Mouse (Mus musculus) embryonic facial prominence, embryonic 15.5 days (tissue): ENCODE measurements around the gene 9030025P20Rik. TPM values are rescaled to one million over a fixed set of nuclear protein-coding genes. Genes with fewer than 3 reads are reported as not detected.
A peak's percentile ranks its signal among the peaks of the same experiment; 100 is the strongest.
"Not testable (repeated sequence)": the region's sequence is repeated elsewhere in the genome, so short reads cannot be mapped to it uniquely, and the experiment has no call there.

Experiments used
- ATAC-seq: fragments of 200-750 bp; cut with Nextera tagmentation; 2 replicates; pipeline ENCODE4 v1.8.0; 2017; ENCODE audit warnings: low read depth, moderate TSS enrichment; ENCODE audit not compliant: insufficient number of reproducible peaks, low FRiP score, low TSS enrichment
- H3K27ac ChIP-seq: fragments of 300-500 bp; sonication (generic); replicated peaks from 2 replicates; pipeline ENCODE4 v1.5.1; 2015; ENCODE audit warnings: mild to moderate bottlenecking, inconsistent platforms
- H3K27me3 ChIP-seq: fragments of 300-500 bp; sonication (generic); 2 replicates; pipeline ENCODE4 v1.6.1; 2015; ENCODE audit warnings: inconsistent platforms
- H3K36me3 ChIP-seq: fragments of 300-500 bp; sonication (generic); 2 replicates; pipeline ENCODE4 v1.6.1; 2015; ENCODE audit warnings: mild to moderate bottlenecking, inconsistent platforms
- H3K4me1 ChIP-seq: fragments of 300-500 bp; sonication (generic); 2 replicates; pipeline ENCODE4 v1.6.1; 2015; ENCODE audit warnings: inconsistent platforms
- H3K4me2 ChIP-seq: fragments of 300-500 bp; sonication (generic); replicated peaks from 2 replicates; pipeline ENCODE4 v1.6.1; 2015; ENCODE audit warnings: mild to moderate bottlenecking, inconsistent platforms
- H3K4me3 ChIP-seq: fragments of 300-500 bp; sonication (generic); replicated peaks from 2 replicates; pipeline ENCODE4 v1.5.1; 2015; ENCODE audit warnings: mild to moderate bottlenecking, inconsistent platforms
- H3K9ac ChIP-seq: fragments of 300-500 bp; sonication (generic); 2 replicates; pipeline ENCODE4 v1.6.1; 2015; ENCODE audit warnings: inconsistent platforms
- H3K9me3 ChIP-seq: fragments of 300-500 bp; sonication (generic); replicated peaks from 2 replicates; pipeline ENCODE4 v1.6.1; 2016; ENCODE audit warnings: inconsistent platforms
- WGBS: fragments of 180-500 bp; shearing (Covaris S2); methylation state at CpG from one replicate; pipeline ENCODE4 v1.1.7; 2015; 5-methylcytosine and 5-hydroxymethylcytosine counted together
- polyA plus RNA-seq: library from polyadenylated mRNA; unstranded; fragments of >200 nt; fragmentation: Nextera tagmentation; extraction: Ambion mirVana; gene quantifications from 2 replicates; pipeline ENCODE4 v1.2.1, GENCODE M21; 2015

9030025P20Rik gene
- polyA plus RNA-seq = 7.7 and 9.0 TPM in 2 replicates

DNA sequence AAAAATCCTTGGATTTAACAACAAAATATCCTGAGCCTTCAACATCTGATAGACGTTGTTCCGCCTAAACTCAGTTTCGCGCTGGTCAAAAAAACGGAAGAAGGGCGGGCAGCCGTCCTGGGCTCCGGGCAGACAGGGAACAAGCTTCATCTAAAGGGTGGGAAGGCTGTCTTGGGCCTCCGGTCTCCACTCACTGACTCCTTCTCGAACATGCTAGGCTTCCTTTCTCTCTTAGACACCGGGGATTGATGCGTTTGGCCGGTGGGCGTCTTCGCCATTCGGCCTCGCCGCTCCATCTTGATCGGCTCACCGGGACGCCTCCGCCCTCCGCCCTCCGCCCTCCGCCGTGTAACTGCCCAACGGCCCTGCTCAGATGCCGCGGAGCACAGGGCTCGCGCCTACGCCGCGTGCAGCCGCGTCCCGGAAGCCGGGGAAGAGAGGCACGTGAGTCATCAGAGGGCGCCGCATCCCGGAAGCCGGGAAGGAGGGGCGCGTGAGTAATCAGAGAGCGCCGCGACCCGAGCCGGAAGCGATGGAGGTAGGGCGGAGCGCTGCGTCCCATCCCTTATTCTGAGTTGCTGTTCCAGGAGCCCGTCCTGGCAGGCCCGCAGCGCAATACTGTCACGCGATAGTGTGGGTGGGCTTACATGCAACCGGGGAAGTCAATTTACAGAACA lies at the start of gene 9030025P20Rik, which contains the start of gene Gm3417:
9030025P20Rik (plus strand) TSS at position 107 of the 677 bp plus-strand sequence.
Gm3417 (minus strand) TSS at position 429 of the 677 bp plus-strand sequence.
- H3K36me3 ChIP-seq, H3K9ac ChIP-seq, H3K27me3 ChIP-seq, H3K4me1 ChIP-seq, H3K4me2 ChIP-seq, H3K27ac ChIP-seq, H3K9me3 ChIP-seq, H3K4me3 ChIP-seq: not testable (repeated sequence)
- no CpG with 5 or more reads among the region's 60 CpGs for WGBS
- ATAC-seq = peak; percentile 97

GRCm38 (mm10) chr17:14928631-14929030 lies 49.6 kb upstream of the 9030025P20Rik start:
- H3K4me1 ChIP-seq = no peaks in the 10 kb centered on the region
- 50% methylated on average over 5 of the region's 5 CpGs for WGBS
- no peak overlapping the region for H3K9ac ChIP-seq
- H3K4me2 ChIP-seq = no peak overlapping the region
- no peaks in the 10 kb centered on the region for H3K36me3 ChIP-seq
- no peaks in the 10 kb centered on the region for H3K27me3 ChIP-seq
- no peak overlapping the region for H3K27ac ChIP-seq
- H3K9me3 ChIP-seq = no peaks in the 10 kb centered on the region
- H3K4me3 ChIP-seq = no peak overlapping the region
- no peak for ATAC-seq

GRCm38 (mm10) chr17:14930697-14931096 lies 47.6 kb upstream of the 9030025P20Rik start:
- H3K4me1 ChIP-seq = no peaks in the 10 kb centered on the region
- no peaks in the 10 kb centered on the region for H3K27me3 ChIP-seq
- H3K4me2 ChIP-seq = no peak overlapping the region
- ATAC-seq = no peak
- H3K9ac ChIP-seq = no peak overlapping the region
- no peak overlapping the region for H3K27ac ChIP-seq
- no peaks in the 10 kb centered on the region for H3K36me3 ChIP-seq
- no peak overlapping the region for H3K4me3 ChIP-seq
- 83% methylated on average over 7 of the region's 7 CpGs for WGBS
- no peaks in the 10 kb centered on the region for H3K9me3 ChIP-seq

- ATAC-seq = no peak
- no peaks in the 10 kb centered on the region for H3K4me1 ChIP-seq
- H3K27ac ChIP-seq = no peak overlapping the region
- no peaks in the 10 kb centered on the region for H3K36me3 ChIP-seq
- H3K9me3 ChIP-seq = no peaks in the 10 kb centered on the region
- no peaks in the 10 kb centered on the region for H3K27me3 ChIP-seq
- no peak overlapping the region for H3K9ac ChIP-seq
- H3K4me3 ChIP-seq = no peak overlapping the region
- H3K4me2 ChIP-seq = no peak overlapping the region
- 79% methylated on average over 5 of the region's 5 CpGs for WGBS
These were observed 46.8 kb upstream of the 9030025P20Rik start for GRCm38 (mm10) chr17:14931469-14931868.

- H3K27ac ChIP-seq, H3K9ac ChIP-seq, H3K4me1 ChIP-seq, ATAC-seq, H3K27me3 ChIP-seq, H3K36me3 ChIP-seq, H3K4me2 ChIP-seq, H3K4me3 ChIP-seq, H3K9me3 ChIP-seq: not testable (repeated sequence)
- 80% methylated on average over 14 of the region's 14 CpGs for WGBS
These were observed 43.0 kb upstream of the 9030025P20Rik start for GRCm38 (mm10) chr17:14935280-14935679.

DNA sequence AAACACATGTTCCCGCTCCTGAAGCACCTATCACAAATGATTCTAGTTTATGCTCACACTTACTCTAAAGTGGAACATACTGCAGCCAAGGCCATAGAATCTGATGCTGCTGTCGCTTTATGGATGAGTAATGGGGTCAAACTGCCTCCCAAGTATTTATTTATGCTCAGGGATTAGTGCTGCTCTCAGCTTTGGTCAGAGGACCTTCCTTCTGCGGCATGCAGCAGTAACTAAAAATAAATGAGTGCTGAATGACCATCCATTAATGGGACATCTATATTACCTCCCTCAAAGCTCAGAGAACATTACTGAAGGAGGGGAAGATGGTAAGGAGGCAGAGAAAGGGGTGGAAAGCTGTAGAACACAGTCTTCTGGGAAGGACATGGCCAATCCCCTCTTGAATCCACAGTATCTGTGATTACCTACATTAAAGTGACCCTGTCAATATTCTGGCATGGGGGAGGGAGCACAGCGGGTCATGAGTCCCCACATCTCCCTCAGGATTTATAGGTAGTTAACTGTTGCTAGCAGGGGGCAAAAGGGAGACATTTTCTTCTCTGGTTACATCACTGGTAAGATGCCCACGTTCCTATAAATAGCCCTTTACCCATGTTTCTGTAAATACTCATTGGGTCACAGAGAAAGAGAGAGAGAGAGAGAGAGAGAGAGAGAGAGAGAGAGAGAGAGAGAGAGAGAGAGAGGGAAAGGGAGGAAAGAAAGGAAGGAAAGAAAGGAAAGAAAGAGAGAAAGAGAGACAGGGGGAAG lies 42.2 kb upstream of the 9030025P20Rik start:
- no peak overlapping the region for H3K4me2 ChIP-seq
- no peaks in the 10 kb centered on the region for H3K4me1 ChIP-seq
- WGBS = 67% methylated on average over 5 of the region's 5 CpGs
- H3K9me3 ChIP-seq = no peaks in the 10 kb centered on the region
- no peak overlapping the region for H3K4me3 ChIP-seq
- ATAC-seq = no peak
- H3K27ac ChIP-seq = no peak overlapping the region
- H3K9ac ChIP-seq = no peak overlapping the region
- no peaks in the 10 kb centered on the region for H3K36me3 ChIP-seq
- no peaks in the 10 kb centered on the region for H3K27me3 ChIP-seq

GRCm38 (mm10) chr17:14942181-14942580 lies 36.1 kb upstream of the 9030025P20Rik start:
- not testable (repeated sequence) for ATAC-seq, H3K27me3 ChIP-seq, H3K9me3 ChIP-seq, H3K36me3 ChIP-seq
- Histone ChIP-seq H3K27ac (peak overlapping the region; percentile 83; the same call in 1 of the 2 replicates), H3K9ac (peak overlapping the region; percentile 85; the same call in 1 of the 2 replicates), H3K4me3 (peak overlapping the region; percentile 86), H3K4me2 (peak overlapping the region; percentile 88), H3K4me1 (peaks cover 19% of the 10 kb centered on the region)
- 63% methylated on average over 6 of the region's 6 CpGs for WGBS

GRCm38 (mm10) chr17:14943009-14943728 lies 35.1 kb upstream of the 9030025P20Rik start, which contains the start of the genes Wdr27 and 1600012H06Rik:
Wdr27 (minus strand) TSS chr17:14943158.
1600012H06Rik (plus strand) TSS chr17:14943184.
- peak; percentile 98 for ATAC-seq
- Histone ChIP-seq H3K9me3 (no peaks in the 10 kb centered on the region), H3K4me2 (peak within 1 kb of the TSS; percentile 88), H3K4me3 (peak within 1 kb of the TSS; percentile 86), H3K4me1 (peaks cover 19% of the 10 kb centered on the region), H3K9ac (peak within 1 kb of the TSS; percentile 85), H3K27me3 (no peaks in the 10 kb centered on the region), H3K27ac (peak within 1 kb of the TSS; percentile 83), H3K36me3 (peaks cover 9% of the 10 kb centered on the region; the same call in 1 of the 2 replicates)
- under 1% methylated on average over 54 of the region's 54 CpGs for WGBS

DNA sequence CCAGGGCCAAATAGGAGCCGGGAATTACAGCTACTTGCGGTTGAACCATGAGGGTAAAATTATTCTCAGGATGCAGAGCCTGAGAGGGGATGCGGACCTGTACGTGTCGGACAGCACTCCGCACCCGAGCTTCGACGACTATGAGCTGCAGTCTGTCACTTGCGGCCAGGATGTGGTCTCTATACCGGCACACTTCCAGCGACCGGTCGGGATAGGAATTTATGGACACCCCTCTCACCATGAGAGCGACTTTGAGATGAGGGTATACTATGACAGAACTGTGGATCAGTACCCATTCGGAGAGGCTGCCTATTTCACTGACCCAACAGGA lies 34.6 kb upstream of the 9030025P20Rik start:
- no peak for ATAC-seq
- H3K4me3 ChIP-seq = peak overlapping the region; percentile 86
- H3K4me1 ChIP-seq = peaks cover 19% of the 10 kb centered on the region
- peaks cover 14% of the 10 kb centered on the region for H3K36me3 ChIP-seq
- WGBS = 17% methylated on average over 16 of the region's 16 CpGs
- peak overlapping the region; percentile 75 for H3K27ac ChIP-seq
- H3K9ac ChIP-seq = peak overlapping the region; percentile 85
- H3K9me3 ChIP-seq = no peaks in the 10 kb centered on the region
- peak overlapping the region; percentile 88 for H3K4me2 ChIP-seq
- no peaks in the 10 kb centered on the region for H3K27me3 ChIP-seq

DNA sequence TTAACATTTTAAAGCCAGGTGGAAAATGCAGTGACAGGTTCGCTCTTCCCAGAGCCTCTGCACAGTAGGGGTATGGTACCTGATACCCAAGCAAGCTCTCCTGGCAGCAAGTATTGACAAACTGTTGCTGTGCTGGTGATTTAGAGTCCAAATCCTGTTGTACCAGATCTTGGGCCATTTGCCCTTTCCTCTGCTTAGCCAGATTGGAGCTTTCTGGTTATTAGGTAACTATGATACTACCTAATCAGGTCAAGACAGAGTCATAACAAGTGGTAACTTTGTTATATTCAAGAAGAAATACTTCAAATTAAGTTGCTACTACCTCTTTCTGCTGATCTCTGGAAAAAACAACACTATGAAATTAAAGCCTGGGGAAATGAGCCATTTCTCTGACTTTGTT lies 33.7 kb upstream of the 9030025P20Rik start:
- peaks cover 20% of the 10 kb centered on the region for H3K36me3 ChIP-seq
- H3K4me2 ChIP-seq = no peak overlapping the region
- peaks cover 19% of the 10 kb centered on the region for H3K4me1 ChIP-seq
- no peaks in the 10 kb centered on the region for H3K9me3 ChIP-seq
- WGBS = 85% methylated on average over 1 of the region's 1 CpGs
- no peak overlapping the region for H3K27ac ChIP-seq
- no peak overlapping the region for H3K9ac ChIP-seq
- no peaks in the 10 kb centered on the region for H3K27me3 ChIP-seq
- ATAC-seq = no peak
- H3K4me3 ChIP-seq = no peak overlapping the region
